Mouse (Mus musculus): Measurements from ENCODE around the gene Mecom.

Mecom gene

DNA sequence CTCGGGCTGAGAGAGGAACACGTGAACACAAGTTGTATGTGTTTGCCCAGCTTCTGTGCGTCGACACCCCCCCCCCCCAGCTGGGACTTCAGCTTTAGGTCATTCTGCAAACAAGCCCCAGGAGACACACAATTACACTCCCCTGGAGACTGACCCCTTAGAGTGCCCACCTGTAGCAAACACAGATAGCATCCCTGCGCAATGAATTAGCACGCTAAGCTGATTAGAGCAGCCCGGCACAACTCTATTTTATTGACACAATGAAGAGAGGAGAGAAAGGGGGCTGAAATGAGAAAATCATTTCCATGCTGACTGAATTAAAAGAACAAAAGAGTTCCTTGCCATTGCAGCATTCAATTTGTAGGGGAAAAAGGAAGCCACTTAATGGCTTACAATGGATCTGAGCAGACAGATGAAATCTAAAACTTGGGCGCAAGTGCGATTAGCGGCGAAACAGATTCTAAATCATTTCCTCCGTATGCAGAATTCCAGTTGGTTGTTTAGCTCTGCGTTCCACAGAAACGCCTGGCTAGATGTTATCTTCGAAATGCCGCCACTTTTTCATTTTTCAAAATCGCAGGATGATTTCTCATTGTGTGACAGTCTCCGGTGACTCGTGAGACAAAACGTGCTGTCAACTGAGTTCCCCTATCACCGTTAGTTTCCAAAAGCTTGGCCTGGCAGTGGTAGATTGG, 328.5 kb downstream of the Mecom start:
- no peak for DNase-seq (ENCODE audit: extremely low spot score, low read depth, low spot score)

DNA sequence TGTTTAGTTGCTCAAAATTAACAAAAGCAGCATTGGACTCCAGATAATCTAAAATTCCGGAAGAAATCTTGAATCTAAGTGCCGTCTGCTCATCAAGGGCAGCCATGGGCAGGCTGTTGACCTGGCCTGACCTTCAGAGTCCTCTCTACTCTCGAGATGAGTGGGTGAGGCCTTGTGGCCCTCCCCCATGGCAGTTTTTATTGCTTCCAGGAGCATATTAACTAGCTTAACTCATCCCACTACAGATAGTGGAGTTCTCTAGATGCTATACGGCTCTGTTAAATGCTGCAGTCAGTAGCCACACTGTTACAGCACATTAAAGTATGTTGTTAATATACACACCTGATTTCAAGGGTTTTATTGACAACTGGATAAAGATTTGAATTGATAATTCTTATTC, 333.2 kb downstream of the Mecom start:
- DNase-seq (ENCODE audit: extremely low spot score, low read depth, low spot score), result no peak

DNA sequence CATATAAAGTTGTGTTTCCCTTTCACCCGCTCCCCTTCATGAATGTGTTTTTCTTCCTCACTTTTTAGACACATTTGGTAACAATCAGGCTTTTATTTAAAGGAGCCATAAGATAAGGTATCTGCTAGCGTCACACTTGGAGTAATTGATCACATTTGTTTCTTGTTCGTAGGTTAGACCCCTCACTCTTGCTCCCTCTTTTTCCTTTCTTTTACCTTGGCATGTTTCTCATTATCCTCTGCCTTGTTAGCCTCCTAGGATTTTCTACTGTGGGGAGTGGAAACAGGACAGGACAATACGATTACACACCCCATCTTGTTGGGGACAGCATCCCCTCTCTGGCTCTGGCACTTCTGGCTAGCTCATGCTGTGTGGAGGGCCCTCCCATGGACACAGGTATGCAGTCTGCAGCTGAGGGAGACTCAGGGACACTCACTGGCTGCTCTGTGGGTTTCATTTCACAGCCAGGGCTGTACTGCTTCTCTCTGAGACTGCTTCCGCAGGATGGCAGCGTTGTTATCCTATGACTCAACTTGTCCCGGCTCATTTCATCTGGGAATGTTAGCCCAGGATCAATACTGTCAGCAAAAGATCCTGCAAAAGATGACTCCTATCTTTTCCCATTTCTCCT, 334.2 kb downstream of the Mecom start:
- DNase-seq (ENCODE audit: extremely low spot score, low read depth, low spot score), result no peak

DNA sequence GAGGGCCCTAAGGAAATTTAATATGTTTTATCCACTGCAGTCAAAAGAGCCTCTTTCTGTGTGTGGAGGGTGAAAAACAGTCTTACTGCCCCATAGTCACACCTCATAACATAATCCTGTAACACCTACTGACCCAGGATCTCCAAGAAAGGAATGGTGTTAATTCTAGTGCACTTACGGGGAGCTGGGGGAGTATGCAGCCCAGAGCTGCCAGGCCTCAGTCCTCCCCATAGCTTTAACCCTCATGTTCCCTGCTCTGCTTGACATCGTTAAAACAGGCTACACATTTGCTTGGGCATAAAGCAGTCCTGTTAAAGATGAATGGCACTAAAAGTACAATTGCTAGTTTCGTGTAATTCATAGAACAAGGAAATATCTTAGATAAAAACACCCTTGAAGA, 335.0 kb downstream of the Mecom start:
- DNase-seq (ENCODE audit: extremely low spot score, low read depth, low spot score), result no peak

DNA sequence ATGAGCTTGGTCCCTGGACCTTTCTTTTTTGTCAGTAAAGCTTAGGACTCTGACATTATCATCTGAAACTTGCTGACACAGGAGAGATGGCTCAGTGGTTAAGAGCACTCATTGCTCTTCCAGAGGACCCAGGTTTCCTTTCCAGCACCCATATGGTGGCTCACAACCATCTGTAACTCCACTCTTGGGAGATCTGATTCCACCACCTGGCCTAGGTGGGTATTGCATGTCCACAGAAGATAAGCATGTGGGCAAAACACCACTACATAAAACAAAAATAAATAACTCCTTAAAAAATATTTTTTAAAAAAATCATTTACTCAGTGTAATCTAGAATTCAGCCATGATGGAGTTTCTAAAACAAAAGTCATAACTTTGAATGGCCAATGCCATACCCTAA, 338.7 kb downstream of the Mecom start:
- no peak for DNase-seq (ENCODE audit: extremely low spot score, low read depth, low spot score)

DNA sequence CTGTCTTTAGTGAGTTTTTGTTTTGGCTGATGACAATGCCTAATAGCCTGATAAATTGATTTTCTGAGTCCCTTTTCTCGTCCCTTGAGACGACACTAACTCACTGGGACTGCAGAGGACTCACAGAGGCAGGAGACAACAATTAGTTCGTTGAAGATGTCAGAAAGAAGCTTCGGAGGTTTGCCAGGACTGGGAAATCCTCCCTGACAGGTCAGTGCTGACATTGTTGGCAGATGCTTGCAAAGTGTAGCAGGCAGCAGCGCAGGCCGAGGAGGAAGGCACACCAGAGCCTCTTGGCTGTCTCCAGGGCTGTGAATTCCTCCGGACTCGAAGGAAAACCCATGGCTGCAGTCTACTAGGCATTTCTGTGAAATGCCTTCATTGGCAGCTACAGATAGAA, 339.9 kb downstream of the Mecom start:
- DNase-seq (ENCODE audit: extremely low spot score, low read depth, low spot score), result no peak

DNA sequence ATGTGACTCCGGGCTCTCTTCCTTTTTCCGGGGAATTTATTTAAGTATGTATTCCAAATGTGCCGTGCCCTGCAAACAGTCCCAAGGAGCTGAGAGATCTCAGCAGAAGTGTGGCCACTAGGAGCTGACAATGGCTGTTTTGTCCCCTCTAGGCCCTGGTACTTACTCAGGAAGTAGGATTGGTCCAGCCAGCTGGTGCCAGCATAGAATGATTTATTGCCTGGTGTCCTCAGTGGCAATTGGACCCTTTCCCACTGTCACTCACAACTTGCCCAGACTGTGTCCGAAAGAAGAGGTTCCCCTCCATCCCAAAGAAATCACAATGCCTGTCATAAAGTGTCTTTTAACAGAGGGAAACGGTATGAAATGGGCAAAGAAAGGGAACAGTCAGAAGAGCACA, 340.4 kb downstream of the Mecom start:
- DNase-seq (ENCODE audit: extremely low spot score, low read depth, low spot score), result no peak

DNA sequence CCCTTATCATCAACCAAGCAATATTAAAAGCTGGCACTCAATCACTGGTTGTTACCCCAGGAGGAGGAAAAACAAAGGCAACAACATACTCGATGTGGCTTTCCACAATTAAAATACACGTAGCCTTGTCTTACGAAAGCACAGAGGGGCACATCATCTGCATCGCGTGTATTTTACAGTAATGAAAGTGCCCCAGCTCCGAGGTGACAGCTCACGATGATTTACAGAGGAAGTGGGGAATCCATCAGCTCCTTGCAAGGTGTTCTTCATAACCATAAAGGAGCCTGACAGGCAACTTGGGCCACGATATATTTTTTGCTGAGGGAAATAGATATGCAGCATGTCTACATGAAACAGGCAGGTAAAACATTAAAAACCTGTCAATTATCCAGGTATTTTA, 341.7 kb downstream of the Mecom start:
- no peak for DNase-seq (ENCODE audit: extremely low spot score, low read depth, low spot score)

DNA sequence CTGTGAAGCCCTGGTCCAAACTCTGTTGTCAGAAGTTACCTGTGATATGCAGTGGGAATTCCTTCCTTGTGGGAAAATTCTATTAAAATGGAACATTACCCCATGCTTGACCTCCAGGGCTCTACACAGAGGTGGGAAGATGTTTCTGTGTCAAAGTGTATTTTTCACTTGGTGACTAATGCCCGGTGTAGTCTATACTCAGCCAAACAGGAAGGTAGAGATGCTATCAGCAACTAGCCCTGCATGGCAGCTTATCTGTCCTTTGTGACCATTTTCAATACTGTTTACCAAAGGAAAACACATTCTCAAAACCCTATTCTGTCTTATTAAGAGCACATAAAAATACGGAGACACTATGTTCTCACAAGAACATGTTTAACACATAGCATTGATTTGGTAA, 344.0 kb downstream of the Mecom start:
- DNase-seq (ENCODE audit: extremely low spot score, low read depth, low spot score), result no peak

DNA sequence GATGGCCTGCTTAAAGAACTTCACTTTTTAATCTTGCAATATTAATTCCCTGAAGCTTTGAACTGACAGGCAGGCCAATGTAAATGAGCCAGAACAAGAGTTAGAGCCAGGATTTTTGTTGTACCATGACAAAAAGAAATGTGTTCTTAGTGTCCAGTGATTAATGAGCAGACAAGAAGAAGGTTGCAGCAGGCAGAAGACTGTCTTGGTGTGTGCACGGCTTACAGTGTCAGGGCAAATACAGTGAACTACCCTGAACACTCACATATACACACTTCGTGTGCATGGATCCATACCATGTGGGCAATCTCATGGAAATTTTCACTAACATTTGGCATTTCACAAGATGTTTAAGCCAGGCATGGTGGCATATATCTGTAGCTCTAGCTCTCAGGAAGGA, 349.0 kb downstream of the Mecom start:
- no peak for DNase-seq (ENCODE audit: extremely low spot score, low read depth, low spot score)

DNA sequence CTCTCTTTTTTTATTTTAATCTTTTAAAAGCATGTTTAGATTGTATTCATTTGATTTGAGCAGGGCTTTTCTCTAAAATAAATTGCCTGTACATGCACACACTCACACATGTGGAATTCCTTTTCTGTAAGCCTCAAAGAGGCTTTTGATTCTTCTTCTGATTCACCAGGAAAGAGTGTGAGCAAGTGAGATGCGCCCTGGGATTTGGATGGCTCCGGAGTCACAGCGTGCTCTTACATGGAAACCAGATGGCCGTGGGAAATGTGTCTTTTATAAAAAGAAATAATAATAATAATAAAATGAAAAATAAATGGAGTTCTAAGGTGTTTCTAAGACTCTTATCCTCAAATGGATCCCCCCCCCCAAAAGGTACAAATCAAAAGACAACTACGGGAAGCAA, 349.6 kb downstream of the Mecom start:
- no peak for DNase-seq (ENCODE audit: extremely low spot score, low read depth, low spot score)

DNA sequence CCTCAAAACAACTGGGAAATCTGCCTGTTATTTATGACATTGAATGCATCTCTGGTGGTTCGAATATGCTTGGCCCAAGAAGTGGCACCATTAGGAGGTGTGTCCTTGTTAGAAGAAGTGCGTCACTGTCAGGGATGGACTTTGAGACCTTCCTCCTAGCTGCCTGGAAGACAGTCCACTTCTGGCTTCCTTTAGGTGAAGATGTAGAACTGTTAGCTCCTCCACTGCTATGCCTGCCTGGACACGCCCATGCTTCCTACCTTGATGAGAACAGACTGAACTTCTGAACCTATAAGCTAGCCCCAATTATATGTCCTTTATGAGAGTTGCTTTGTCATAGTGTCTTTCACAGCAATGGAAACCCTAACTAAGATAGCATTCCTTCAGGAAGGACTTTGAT, 352.6 kb downstream of the Mecom start:
- DNase-seq (ENCODE audit: extremely low spot score, low read depth, low spot score), result no peak

DNA sequence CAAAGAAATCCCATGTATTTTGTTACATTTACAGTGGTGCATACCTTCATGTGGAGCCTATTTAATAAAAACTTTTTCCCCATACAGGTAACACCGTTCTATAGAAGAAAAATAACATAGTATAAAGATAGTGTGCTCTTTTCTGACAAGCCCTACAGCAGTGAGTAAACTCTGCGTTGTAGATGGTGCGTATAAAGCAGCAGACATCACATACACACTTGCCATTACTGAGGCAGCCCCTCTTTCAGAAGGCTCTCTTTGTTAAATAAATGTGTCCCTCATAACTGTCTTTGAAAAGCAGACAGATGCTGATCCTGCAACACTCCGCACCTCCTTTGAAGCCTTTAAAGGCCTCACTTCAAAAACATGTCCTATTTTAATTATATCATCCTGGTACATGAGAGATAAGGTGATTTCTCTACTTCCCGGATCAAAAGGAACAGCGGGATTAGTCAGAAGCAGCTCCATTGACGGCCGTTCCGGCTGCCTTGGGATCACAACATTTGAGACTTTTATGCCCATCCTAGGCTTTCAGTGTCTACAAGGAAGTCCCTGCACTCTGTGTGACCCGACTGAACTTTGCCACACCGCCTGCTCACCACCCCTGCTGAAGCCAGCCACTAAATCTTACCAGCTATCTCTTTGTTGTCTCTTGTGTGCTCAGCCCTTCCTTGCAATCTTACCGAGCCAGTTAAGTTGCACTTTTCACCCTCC, 355.4 kb downstream of the Mecom start:
- DNase-seq (ENCODE audit: extremely low spot score, low read depth, low spot score), result no peak

DNA sequence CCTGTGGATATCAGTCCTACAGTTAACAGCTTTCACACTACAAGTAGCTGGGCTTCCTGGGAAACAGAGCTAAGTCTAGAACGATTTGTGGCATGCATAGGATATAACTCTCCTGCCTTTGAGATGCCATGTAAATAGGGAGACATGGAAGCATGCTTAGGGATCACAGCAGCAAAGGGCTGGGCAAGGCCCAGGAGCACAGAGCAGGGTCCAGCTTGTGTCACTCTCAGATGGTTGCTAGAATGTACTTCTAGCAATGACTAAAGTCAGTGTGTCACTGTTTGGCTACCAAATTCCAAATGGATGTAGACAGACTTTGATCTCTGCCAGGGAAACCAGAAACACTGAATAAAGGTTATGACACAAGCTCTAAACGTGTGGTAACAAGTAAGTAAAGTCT, 358.5 kb downstream of the Mecom start:
- DNase-seq (ENCODE audit: extremely low spot score, low read depth, low spot score), result no peak

DNA sequence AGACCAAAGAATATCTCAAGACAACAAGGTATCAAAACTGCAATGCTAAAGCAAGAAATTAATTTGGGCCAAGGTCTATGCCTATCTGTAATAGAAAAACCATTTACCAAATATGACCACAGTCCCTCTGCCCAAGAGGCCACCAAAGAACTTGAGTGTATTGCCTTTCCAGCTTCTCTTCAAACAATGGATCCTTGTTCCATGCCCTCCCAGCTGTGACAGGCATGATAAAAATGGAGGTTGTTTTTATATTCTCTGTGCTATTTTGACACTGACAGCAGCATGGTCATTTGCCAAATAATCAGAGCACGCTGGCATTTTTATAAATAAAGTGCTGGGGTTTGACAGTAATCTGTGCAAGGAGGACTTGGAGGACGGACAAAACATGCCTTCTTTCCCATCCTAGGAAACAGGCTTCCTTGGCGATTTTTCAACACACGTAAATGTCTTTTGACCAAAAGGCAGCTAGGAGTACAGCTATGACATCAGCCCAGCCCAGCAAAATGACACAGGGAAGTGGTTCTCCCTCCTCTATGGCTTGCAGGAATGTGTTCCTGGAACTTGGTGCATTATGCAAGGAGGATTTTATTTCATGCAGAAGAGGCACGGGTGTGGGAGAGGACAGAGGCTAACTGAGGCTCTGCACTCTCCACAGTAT, 359.9 kb downstream of the Mecom start:
- no peak for DNase-seq (ENCODE audit: extremely low spot score, low read depth, low spot score)

DNA sequence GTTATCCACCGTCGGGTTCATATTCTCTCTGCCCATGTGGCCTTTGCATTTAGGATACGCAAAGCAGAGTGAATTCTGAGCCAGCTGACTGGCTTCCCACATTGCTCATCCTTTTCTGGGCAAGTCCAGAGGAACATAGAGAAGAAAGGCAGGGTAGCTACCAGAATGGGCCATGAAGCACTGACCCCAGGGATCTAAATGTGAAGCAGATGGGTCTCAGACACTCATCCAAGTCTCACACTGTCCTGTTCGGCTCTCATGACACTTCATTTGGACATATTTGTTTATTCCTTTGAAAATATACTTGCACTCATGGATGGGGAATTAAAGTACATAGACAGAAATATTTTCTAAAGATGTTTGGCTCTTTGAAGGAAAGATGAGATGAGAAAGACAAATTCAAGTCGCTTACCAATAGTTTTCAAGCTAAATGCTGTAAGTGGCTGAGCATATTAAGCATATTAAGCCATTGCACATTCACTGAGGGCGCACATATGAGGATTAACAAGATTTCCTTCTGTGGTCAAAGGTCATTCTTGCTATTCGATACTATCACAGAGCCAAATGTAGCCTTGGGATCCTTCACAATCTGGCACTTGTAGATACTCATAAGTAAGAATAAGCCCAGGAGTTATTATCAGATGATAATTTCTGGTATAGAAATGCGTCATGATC, 365.9 kb downstream of the Mecom start:
- DNase-seq (ENCODE audit: extremely low spot score, low read depth, low spot score), result no peak

DNA sequence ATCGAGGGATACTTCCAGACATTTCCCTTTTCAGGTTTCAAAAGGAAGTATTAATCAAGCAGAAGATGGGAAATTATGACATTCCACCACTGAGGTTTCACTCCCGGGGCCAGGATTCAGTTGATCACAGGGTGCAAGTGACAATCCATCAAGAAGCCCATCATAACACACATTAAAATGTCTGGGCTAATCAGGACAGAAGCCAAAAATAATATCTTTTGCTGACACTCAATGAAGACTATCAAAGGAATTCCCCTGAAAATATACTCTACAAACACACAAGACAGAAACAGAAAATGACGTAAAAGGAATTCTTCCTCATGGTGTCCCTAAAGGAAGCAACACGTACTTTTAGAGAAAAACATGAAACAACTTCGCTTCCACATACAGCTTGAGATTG, 371.2 kb downstream of the Mecom start:
- DNase-seq (ENCODE audit: extremely low spot score, low read depth, low spot score), result no peak

DNA sequence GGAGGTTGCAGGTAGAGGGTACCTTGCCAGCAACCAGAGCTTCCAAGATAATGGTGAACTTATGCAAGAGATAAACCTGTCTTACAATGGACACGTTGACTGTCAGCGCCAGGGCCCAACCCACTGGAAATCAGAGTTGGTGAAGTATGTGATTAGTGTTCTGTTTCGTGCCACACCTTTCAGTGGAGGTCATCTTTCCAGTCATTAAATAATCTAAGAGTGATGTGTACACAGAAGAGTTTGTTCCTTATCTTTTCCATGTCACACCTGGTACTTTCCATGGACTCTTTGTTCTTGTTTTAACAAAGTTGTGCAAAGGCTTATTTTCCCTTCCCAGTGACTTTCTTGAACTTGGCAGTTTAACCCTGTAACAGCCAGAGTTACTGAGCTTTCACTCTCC, 374.0 kb downstream of the Mecom start:
- DNase-seq (ENCODE audit: extremely low spot score, low read depth, low spot score), result no peak

DNA sequence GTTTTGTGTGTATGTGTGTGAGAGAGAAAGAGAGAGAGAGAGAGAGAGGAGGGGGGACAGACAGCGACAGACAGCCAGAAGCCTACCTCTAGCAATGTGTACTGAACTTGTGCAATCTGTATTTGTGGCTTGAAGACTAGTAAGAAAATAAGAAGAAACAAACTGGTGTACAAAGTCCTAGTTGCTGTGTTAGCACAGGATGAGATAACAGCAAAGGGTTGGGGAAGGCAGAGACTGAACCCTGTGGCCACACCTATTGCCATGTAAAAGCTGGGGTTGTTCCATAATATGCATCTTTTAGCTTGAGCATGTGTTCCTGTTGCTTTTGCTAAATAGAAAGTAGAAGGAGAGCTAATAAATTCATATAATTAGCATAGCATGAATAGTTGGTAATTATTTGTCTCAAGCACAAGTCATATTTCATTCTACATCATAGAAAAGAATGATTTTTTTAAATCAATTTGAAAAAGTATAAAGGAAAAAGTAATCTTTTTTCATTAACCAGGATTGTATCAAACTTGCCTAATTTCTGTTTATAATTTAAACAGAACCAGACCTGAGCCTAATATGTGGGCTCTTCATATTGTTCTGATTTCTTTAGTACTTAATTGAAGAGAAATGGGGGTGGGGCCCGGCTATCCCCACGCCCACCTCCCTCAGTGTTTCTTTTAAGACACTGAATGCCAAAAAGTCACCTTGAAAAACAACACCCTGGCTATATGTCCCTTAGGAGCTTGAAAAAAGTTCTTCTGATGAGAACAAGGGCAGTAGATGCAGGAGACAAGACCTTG, 379.2 kb downstream of the Mecom start:
- DNase-seq (ENCODE audit: extremely low spot score, low read depth, low spot score), result no peak

DNA sequence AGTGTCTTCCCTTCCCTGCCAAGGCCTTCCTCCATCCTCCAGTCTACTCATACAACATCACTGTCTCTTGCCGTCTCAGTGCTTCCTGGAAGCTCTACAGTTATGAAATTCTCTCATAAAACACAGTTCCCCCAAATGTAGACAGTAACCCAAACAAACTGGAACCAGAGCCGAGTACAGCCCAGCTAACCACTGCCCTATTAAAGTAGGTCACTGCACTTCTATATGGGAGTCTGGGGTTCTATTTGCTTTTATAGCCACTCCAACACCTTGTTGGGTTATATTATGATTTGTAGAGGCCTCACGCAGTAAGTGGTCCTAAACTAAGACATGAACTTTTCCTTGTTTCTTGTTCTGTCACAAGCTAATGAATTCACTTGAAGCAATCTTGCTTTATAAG, 380.8 kb downstream of the Mecom start:
- no peak for DNase-seq (ENCODE audit: extremely low spot score, low read depth, low spot score)

DNA sequence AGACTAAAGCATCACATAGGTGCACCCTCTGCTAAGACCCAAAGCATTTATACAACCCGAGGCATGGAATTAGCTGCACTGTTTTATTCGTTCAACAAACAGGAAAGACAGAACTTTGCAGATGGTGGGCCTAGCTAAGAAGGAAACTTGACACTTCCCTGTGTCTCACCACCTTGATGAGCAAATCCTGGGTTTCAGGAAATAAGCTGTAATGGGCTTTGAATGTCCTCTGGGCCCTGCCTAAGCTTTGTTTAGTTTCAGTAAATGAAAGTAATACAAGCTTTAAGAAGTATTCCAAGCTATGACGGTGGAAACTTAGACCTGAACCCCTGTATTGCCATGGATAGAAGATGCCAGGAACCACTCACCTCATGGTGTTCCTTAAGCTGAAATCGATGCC, 383.0 kb downstream of the Mecom start:
- DNase-seq (ENCODE audit: extremely low spot score, low read depth, low spot score), result no peak

All from hindlimb bud, embryonic 11.5 days (tissue).